Mouse (Mus musculus): Measurements from ENCODE around the gene Echs1.

DNA sequence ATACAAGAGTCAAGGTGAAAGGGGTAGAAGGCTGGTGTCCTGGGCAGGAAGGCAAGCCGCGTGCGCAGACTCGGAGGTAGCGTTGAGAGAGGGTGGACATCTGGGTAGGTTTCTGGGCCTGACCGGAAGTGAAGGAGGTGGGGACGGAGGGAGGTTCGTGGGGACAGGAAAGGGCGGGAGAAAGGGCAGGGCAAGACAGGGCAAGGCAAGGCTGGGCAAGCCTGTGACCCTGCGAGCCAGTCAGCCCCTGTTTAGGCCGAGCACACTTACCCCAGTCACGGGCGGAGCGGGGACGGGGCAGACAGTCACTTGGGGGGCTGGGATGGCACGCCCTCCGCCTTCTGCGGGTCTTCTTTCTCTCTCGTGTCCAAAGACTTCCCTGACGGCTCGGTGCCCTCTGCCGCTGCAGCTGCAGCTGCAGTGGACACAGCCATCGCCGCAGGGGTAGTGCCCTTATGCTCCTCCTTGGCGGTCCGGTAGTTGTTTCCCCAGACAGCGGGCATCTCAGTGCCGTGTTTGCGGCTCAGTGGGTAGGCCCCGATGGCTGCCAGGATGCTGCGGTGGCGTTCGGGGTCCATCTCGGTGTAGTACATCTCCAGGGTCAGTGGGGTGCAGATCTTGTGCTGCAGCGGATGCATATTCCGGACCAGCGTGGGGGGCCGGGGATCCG, 46.1 kb downstream of the Echs1 start:
- TF ChIP-seq CTCF (conservative IDR thresholded peaks at IDR 0.05; ENCODE audit: low read length): no peak
- no peak for TF ChIP-seq POU5F1 (IDR thresholded peaks at IDR 0.05; ENCODE audit: borderline replicate concordance, low read length)
- no peak for TF ChIP-seq NANOG (IDR thresholded peaks at IDR 0.05; ENCODE audit: borderline replicate concordance, low read length)

Data from E14TG2a.4 (cell line).